Mouse (Mus musculus) frontal cortex, postnatal 10 days (tissue): ENCODE results near the gene Dnajc11.
A peak's percentile ranks its signal among the peaks of the same experiment; 100 is the strongest.

Experiments
- DNase-seq, 2 experiments: peaks; one replicate each; pipeline ENCODE4 v3.0.0; 2022; ENCODE audit warnings: low spot score in 2 of 2, mixed read lengths in 1 of 2

Dnajc11 gene

DNA sequence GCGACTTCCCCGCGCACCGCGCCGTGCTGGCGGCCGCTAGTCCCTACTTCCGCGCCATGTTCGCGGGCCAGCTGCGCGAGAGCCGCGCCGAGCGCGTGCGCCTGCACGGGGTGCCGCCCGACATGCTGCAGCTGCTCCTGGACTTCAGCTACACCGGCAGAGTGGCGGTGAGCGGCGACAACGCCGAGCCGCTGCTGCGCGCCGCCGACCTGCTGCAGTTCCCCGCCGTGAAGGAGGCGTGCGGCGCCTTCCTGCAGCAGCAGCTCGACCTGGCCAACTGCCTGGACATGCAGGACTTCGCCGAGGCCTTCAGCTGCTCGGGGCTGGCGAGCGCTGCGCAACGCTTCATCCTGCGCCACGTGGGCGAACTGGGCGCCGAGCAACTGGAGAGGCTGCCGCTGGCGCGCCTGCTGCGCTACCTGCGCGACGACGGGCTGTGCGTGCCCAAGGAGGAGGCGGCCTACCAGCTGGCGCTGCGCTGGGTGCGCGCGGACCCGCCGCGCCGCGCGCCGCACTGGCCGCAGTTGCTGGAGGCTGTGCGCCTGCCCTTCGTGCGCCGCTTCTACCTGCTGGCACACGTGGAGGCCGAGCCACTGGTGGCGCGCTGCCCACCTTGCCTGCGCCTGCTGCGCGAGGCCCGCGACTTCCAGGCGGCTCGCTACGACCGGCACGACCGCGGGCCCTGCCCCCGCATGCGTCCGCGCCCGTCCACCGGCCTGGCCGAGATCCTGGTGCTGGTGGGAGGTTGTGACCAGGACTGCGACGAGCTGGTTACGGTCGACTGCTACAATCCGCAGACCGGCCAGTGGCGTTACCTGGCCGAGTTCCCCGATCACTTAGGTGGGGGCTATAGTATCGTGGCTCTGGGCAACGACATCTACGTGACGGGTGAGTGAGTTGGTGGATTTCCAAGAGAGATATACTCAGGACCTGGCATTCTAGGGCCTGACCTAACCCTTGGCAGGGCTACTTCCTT lies 75.9 kb downstream of the Dnajc11 start:
- DNase-seq, result peak in 1 of 2 experiments; percentile 68

DNA sequence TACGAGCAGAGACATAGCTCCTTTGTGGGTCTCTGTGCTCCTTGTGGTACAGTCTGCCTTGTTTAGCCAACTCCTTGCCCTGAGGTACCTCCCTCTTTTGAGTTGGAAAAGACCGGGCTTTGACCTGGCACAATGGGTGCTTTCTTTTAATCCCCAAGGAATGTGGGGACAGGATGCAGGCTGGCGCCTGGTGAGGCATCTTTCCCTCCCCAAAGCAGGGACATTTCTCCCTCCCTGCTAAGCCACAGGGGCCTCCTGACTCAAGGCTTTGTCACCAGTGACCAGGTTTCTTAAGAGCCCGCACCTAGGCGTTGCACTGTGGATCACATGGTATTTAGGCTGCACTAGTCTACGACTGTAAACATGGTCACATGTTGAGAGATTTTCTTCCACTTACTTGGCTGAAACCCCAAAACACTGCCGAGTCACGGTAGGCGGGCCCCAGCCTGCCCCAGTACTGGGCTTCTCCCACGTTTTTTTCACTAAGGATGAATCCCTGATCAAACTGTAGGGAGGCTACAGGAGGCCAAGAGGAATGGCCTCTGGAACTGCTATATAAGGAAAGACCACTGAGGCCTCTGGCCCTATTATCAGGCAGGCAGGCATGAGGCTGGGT lies 76.7 kb downstream of the Dnajc11 start:
- no peak for DNase-seq

DNA sequence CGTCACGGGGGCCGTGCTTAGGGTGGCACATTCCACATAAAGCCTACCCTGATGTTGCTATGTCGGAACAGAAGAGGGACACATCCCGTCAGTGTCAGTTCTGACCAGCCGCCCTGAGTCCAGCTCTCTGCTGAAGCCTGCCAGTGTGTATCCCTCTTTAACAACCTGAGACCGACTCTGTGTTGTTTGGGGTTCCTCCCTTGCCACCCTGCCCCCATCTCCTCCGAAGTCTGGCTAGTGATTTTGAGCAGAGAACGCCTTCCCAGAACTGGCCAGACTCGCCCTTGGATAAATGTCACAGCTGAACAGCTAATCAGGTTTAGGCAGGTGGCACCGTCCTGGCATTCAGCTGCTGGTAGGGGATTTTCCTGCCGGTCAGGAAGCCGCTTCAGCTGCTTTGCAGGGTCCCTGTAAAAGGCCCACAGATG lies 77.2 kb downstream of the Dnajc11 start:
- DNase-seq, result no peak

DNA sequence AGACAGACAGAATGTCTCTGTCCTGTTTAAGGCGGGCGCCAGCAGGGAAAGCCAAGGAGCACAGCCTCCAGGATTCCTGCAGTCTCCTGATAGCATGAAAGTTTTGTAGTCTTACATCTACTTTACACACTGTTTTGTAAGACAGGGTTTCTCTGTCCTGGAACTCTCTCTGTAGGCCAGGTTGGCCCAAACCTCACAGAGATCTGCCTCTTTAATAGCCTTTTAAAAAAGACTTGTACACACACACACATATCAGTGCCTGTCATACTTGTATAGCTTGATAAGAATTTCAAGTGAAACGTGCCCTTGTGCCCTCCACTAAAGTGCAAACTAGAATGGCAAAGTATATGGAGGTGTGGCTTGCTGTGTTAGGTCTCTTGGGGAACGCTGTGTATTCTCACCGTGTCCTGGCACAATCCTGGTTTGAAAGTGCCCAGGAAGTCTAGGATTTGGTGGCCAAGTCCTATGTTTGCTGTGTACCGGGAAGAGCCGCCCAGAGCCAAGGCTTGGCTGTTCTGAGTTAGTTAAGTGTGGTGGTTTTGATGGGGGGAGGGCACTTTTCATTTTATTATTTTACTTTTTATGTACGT lies 77.8 kb downstream of the Dnajc11 start:
- DNase-seq, result no peak

DNA sequence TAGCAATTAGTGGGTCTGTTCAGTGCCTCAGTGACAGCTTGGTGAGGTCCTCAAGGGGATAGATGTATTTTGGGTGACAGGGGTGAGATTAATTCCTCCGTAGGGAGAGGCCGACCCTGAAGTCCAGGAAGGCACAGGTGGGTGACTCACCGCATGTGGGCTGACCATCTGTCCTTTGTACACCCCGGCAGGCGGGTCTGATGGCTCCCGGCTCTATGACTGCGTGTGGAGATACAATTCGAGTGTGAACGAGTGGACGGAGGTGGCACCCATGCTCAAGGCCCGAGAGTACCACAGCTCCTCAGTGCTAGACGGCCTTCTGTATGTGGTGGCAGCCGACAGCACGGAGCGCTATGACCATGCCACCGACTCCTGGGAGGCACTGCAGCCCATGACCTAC lies 78.6 kb downstream of the Dnajc11 start:
- DNase-seq, result no peak

DNA sequence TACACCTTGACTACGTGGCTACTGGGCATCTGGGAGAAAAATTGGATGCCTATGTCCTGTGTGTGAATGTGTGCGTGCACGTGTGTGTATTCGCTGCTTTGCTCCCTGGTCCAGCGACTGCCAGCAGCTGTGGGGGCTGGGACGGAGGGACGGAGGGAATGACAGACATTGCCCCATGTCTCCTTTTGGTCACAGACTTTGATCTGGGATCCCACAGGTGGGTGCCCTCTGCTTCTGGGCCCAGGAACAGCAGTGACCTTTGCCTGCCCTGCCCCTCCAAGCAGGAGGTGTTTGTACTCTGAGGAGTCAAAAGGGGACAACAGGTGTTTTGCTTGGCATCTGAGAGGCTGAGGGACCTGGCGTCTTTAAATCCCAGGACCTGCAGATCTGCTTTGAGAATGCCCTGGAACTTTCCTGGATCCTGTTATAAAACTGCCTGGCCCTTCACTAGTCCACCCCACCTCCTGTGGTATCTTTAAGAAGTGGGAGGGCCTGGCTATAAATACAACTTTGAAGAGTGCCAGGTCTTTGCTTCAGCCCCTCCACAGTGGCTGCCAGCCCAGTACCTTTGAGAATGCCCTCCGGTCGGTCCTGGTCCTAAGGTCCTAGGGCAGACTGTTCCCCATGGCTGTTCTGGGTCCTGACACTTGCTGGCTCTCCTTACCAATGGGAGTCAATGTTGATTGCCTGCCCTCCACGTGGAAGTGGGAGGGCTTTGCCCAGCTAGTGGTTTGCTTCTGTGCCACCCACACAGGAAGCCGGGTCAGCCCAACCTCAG lies 79.7 kb downstream of the Dnajc11 start:
- no peak for DNase-seq

DNA sequence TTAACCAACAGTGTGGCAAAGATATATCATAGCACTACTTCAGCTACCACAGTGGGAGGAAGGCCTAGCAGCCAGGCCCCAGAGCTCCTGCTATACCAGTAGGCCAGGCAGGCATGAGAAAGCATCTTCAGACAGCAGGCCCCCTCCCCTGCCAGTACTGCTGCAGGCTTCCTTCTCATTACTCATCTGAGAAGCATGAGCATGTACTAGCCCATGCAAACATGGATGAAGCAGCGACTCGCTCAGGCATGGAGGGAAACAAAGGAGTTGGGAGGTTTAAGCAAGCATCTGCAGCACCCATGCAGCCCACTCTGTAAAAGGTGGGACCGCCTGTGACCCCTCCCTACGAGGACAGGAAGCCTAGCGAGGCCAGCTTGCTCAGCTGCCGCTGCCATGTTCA lies 85.6 kb downstream of the Dnajc11 start:
- DNase-seq, result no peak

DNA sequence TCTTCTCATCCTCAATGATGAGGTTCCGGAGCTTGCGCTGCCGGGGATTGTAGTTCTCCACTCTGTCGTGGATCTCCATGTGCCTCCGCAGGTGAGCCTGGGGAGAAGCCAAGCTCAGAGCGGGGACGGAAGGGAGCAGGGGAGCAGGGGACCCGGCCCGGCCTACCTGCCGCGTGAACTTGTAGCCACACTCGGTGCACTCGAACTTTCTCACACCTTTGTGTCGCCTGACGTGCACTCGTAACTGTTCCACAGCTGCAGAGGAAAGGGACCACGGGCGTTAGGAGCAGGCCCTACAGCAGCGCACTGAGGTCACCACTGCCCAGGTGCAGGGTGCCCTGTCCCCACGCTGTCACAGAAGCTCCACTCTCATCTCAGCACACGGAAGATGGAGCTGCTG lies 86.5 kb downstream of the Dnajc11 start:
- no peak for DNase-seq

DNA sequence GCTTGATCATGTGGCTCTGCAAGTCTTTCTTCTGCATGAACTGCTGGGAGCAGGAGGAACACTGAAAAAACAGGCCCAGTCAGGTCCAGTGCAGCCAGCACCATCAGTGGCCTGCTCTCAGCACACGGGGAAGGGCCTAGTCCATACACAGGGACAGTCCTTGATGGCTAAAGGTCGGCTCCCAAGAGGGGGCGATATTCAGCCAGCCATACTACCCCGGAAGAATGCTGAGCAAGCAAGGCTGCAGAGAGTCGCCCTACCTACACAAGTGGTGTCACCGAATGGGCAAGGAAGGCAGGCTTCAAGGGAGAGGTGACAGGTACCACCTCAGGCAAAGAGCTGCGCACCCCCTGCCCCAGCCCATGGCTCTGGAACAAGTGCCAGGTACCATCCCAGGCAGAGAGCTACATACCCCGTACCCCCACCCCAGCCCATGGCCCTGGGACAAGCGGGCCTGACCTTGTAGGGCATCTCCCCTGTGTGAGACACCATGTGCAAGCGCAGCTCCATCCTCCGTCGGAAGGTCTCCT lies 88.1 kb downstream of the Dnajc11 start:
- DNase-seq, result no peak

DNA sequence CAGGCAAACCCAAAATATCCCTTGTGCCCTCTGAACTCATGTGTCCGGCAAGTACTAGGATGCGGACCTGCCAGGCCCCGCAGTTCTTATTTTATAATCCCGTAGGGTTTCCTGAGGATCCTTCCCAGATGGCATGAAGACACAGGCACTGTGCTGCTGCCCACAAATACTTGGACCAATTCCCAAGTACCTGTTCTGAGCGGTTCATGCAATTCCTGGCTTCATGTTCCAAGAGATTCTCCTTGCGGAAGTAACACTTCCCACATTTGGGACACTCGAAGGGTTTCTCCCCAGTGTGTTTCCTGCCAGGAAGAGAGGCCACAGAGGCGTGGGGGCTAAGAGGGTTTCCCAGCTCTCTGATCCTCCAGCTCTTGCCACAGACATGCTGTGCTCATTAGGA lies 89.0 kb downstream of the Dnajc11 start:
- no peak for DNase-seq

DNA sequence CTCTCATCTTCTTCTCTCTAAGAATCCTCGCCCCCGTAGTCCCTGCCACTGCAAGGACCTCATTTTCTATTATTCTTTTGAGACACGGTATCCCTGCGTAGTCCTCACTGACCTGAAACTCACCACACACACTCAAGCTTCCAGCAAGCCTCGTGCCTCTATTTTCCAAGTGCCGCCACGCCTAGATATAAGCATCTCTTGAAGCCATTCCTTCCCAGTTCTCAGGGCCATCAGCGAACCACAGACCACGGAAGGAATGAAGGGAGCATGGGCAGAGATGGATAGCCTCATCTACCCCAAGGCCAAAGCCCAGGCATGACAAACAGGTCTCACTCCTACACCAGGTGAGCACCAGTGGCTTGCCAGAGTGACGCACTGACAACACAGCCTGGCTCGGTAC lies 91.0 kb downstream of the Dnajc11 start:
- DNase-seq, result no peak

DNA sequence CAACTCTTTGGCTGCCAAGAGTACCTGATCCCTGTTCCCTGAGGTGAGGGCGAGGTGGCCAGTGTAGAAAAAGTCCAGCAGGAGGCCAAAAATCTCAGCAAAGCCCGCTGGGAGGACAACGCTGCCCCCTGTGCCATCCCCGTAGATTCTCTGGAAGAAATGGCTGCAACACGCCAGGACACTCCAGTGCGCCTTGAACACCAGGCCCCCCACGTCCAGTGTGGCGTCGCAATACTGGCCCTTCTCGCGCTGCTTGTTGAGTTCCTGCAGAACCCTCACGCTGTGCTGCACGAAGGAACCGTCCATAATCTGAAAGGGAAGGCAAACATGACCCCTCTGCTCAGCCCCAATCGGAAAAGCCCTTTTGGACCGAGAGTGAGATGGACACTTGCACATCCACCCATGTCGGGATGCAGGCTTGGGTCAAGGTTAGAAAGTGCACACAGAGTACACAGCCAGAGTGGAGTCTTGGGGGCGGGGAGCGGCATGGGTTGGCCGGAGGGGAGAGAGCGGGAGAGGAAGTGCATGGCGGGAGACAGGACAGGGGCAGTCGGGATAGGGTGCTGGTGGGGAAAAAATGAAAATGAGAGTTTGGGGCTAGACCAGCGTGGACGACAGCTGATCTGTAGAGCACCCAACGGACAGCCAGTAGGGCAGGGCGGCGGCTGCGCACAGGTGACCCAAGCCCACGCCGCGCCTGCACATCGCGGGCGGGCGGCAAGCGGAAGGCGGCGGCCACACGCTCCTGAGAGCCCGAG lies 93.4 kb downstream of the Dnajc11 start:
- no peak for DNase-seq

DNA sequence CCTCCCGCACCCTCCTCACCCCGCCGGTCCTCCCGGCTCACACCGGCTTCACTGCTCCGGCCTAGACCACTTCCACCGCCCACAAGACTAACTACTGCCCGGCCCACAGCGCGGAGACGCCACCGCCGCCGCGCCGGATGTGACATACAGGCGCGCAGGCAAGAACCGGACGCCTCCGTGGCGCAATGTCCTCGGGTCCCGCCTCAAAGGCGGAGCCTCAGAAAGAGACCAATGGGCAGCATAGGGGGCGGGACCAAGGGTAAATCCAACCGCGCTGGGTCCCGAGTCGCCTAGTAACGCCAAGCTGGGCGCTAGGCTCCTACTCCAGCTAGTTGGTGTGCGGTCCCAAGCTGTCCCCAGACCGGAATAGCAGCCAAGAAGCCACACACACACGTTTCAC lies 94.0 kb downstream of the Dnajc11 start, which contains the start of gene Zbtb48:
Gene Zbtb48, minus strand, starts transcription at position 148 of the 400 bp plus-strand sequence.
- DNase-seq, result peak; percentile 96

DNA sequence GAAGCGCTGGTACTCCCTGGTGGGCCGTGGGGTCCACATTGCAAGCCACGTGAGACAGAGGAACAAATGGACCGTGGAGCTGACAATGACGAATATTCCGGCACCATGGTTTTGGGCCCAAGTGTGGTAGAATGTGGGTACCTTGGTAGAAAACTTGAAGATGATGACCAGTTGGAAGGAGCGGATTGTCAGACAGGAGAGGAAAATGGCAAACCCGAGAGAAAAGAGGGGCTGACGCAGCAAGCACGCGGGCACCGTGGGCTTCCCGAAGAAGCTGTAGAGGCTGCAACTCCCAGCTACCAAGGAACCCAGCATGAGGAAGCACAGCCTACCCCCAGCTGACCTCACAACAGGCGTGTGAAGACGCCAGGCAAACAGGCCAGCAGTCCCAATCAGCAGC lies 95.0 kb downstream of the Dnajc11 start:
- DNase-seq, result no peak

DNA sequence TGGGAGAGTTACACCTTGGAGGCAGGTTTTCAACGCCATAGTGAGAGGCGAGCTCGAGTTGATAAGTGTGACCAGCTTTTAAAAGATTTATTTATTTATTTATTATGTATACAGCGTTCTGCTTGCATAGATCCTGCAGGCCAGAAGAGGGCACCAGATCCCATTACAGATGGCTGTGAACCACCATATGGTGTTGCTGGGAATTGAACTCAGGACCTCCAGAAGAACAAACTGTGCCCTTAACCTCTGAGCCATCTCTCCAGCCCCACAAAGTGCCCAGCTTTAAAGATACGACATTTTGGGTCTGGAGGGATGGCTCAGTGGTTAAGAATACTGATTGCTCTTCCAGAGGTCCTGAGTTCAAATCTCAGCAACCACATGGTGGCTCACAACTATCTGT lies 95.6 kb downstream of the Dnajc11 start:
- DNase-seq, result no peak

DNA sequence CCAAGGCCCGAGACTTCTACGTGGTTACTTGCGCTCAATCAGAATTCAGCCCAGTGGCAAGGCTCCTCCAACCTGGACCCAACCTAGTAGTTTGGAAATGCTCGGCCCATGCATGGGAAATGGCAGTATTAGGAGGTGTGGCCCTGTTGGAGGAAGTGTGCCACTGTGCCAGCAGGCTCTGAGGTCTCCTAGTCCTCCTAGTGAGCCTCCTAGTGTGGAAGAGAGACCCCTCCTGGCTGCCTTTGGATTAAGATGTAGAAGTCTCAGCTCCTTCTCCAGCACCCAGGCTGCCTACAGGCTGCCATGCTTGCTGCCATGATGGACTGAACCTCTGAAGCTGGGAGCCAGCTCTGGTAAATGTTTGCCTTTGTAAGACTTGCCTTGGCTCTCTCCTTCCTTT lies 96.5 kb downstream of the Dnajc11 start:
- DNase-seq, result no peak
